Comparison of ENCODE assay signal across 8 mouse cellular contexts in genomic region chr16:10520908-10521614, GRCm38 (mm10). TPM values are rescaled to one million over a fixed set of nuclear protein-coding genes. Genes with fewer than 3 reads are reported as not detected.
DNase-seq lines count a peak whose midpoint lies in the region; ATAC-seq and TF ChIP-seq lines count a peak whose summit lies in the region.

No protein-coding gene starts in this region.

- H3K4me1 ChIP-seq in cortical plate, adult 2 months (ENCODE audit: control insufficient read depth, insufficient read depth, low read length) = no peaks in the 10 kb centered on the region
- H3K4me1 ChIP-seq in intestine, embryonic 16.5 days (ENCODE audit: control insufficient read depth, insufficient read depth, low read length) = no peaks in the 10 kb centered on the region
- H3K4me1 ChIP-seq in limb, embryonic 10.5 days = peaks cover 15% of the 10 kb centered on the region
- no peaks in the 10 kb centered on the region for H3K4me1 ChIP-seq in midbrain, embryonic 16.5 days (ENCODE audit: control insufficient read depth, insufficient read depth, low read length)

- H3K4me2 ChIP-seq in intestine, embryonic 16.5 days (ENCODE audit: low read depth, low read length) = no peak overlapping the region
- no peak overlapping the region for H3K4me2 ChIP-seq in midbrain, embryonic 16.5 days (ENCODE audit: low read length)

- 32% methylated on average over 2 of the region's 2 CpGs for WGBS in intestine, embryonic 16.5 days
- WGBS in limb, embryonic 10.5 days = 48% methylated on average over 2 of the region's 2 CpGs
- 47% methylated on average over 2 of the region's 2 CpGs for WGBS in midbrain, embryonic 16.5 days

- ATAC-seq in intestine, embryonic 16.5 days = peak; percentile 72
- ATAC-seq in midbrain, embryonic 16.5 days = peak; percentile 82

- H3K27ac ChIP-seq in cortical plate, adult 2 months (ENCODE audit: insufficient read depth, low read length) = no peak overlapping the region
- H3K27ac ChIP-seq in intestine, embryonic 16.5 days (ENCODE audit: low read length) = no peak overlapping the region
- H3K27ac ChIP-seq in limb, embryonic 10.5 days = no peak overlapping the region
- H3K27ac ChIP-seq in midbrain, embryonic 16.5 days (ENCODE audit: low read length) = no peak overlapping the region

- TF ChIP-seq POLR2A in cortical plate, adult 2 months (IDR thresholded peaks at IDR 0.05; ENCODE audit: extremely low read depth, insufficient read depth, low read length) = no peak

- no peaks in the 10 kb centered on the region for H3K9me3 ChIP-seq in intestine, embryonic 16.5 days (ENCODE audit: control insufficient read depth, low read length)
- no peaks in the 10 kb centered on the region for H3K9me3 ChIP-seq in limb, embryonic 10.5 days (replicated peaks)
- no peaks in the 10 kb centered on the region for H3K9me3 ChIP-seq in midbrain, embryonic 16.5 days (replicated peaks; ENCODE audit: control insufficient read depth, low read length, poor library complexity, severe bottlenecking)

- no peak overlapping the region for H3K4me3 ChIP-seq in cortical plate, adult 2 months (ENCODE audit: insufficient read depth, low read length)
- H3K4me3 ChIP-seq in intestine, embryonic 16.5 days (ENCODE audit: low read length) = no peak overlapping the region
- no peak overlapping the region for H3K4me3 ChIP-seq in limb, embryonic 10.5 days
- no peak overlapping the region for H3K4me3 ChIP-seq in midbrain, embryonic 16.5 days (ENCODE audit: low read depth, low read length)

- TF ChIP-seq CTCF in cortical plate, adult 2 months (IDR thresholded peaks at IDR 0.05; ENCODE audit: extremely low read depth, insufficient read depth, low read length) = peak; percentile 73

- no peaks in the 10 kb centered on the region for H3K36me3 ChIP-seq in intestine, embryonic 16.5 days (ENCODE audit: control insufficient read depth, insufficient read depth, low read length)
- H3K36me3 ChIP-seq in limb, embryonic 10.5 days = no peaks in the 10 kb centered on the region
- H3K36me3 ChIP-seq in midbrain, embryonic 16.5 days (ENCODE audit: control insufficient read depth, insufficient read depth, low read length) = no peaks in the 10 kb centered on the region
- H3K36me3 ChIP-seq in splenic B cell, adult 2 months (ENCODE audit: control insufficient read depth, insufficient read depth, low read length, poor library complexity, severe bottlenecking) = peaks cover 42% of the 10 kb centered on the region

- H3K27me3 ChIP-seq in intestine, embryonic 16.5 days (replicated peaks; ENCODE audit: control insufficient read depth, insufficient read depth, low read length) = no peaks in the 10 kb centered on the region
- no peaks in the 10 kb centered on the region for H3K27me3 ChIP-seq in limb, embryonic 10.5 days (ENCODE audit: low read depth, poor library complexity, severe bottlenecking)
- H3K27me3 ChIP-seq in midbrain, embryonic 16.5 days (ENCODE audit: control insufficient read depth, insufficient read depth, low read depth, low read length) = no peaks in the 10 kb centered on the region
- H3K27me3 ChIP-seq in splenic B cell, adult 2 months (ENCODE audit: control insufficient read depth, insufficient read depth, low read length, poor library complexity, severe bottlenecking) = no peaks in the 10 kb centered on the region

- no peak overlapping the region for H3K9ac ChIP-seq in intestine, embryonic 16.5 days (ENCODE audit: low read depth, low read length)
- H3K9ac ChIP-seq in midbrain, embryonic 16.5 days (ENCODE audit: low read depth, low read length) = no peak overlapping the region

- peak; percentile 15 to 68 for DNase-seq in urinary bladder, adult 18-20 months (ENCODE audit: low spot score in 2 of 2)
- no peak for DNase-seq in urinary bladder, postnatal 10 days (ENCODE audit: low spot score)
- DNase-seq in gastrocnemius, postnatal 25 days = peak; percentile 30
- peak; percentile 83 for DNase-seq in limb, embryonic 10.5 days (ENCODE audit: low spot score)
- DNase-seq in splenic B cell, adult 2 months (ENCODE audit: low read depth, low spot score) = peak; percentile 86

RNA-seq across cellular contexts. Expression of gene Dexi, which starts 21.8 kb away (rescaled TPM):
- 84.5 and 85.3 TPM in 2 replicates for polyA plus RNA-seq in cortical plate, adult 2 months (2012; rRNA removed)
- total RNA-seq in gastrocnemius, postnatal 25 days (2021) = 10 to 100 TPM; 43.0 to 43.1 TPM
- polyA plus RNA-seq in intestine, embryonic 16.5 days (2015; fragmentation: Nextera tagmentation; extraction: Ambion mirVana) = 2.9 and 6.7 TPM in 2 replicates
- polyA plus RNA-seq in limb, embryonic 10.5 days (2016; fragmentation: Nextera tagmentation; extraction: Ambion mirVana) = 17.4 and 20.5 TPM in 2 replicates
- polyA plus RNA-seq in midbrain, embryonic 16.5 days (2015; fragmentation: Nextera tagmentation; extraction: Ambion mirVana) = 12.7 and 13.3 TPM in 2 replicates

RNA-seq across cellular contexts. Expression of gene Clec16a, which starts 24.1 kb away (rescaled TPM):
- 46.2 and 49.3 TPM in 2 replicates for polyA plus RNA-seq in cortical plate, adult 2 months (2012; rRNA removed)
- 10 to 100 TPM; 51.2 to 62.2 TPM for total RNA-seq in gastrocnemius, postnatal 25 days (2021)
- polyA plus RNA-seq in intestine, embryonic 16.5 days (2015; fragmentation: Nextera tagmentation; extraction: Ambion mirVana) = 22.1 and 24.3 TPM in 2 replicates
- polyA plus RNA-seq in limb, embryonic 10.5 days (2016; fragmentation: Nextera tagmentation; extraction: Ambion mirVana) = 26.8 and 27.0 TPM in 2 replicates
- polyA plus RNA-seq in midbrain, embryonic 16.5 days (2015; fragmentation: Nextera tagmentation; extraction: Ambion mirVana) = 70.0 and 74.0 TPM in 2 replicates

RNA-seq across cellular contexts. Expression of gene Ciita, which starts 41.2 kb away (rescaled TPM):
- 0.06 and 0.08 TPM in 2 replicates for polyA plus RNA-seq in cortical plate, adult 2 months (2012; rRNA removed)
- total RNA-seq in gastrocnemius, postnatal 25 days (2021) = under 1 TPM; 0.11 to 0.13 TPM
- polyA plus RNA-seq in intestine, embryonic 16.5 days (2015; fragmentation: Nextera tagmentation; extraction: Ambion mirVana) = 0.49 and 0.77 TPM in 2 replicates
- polyA plus RNA-seq in limb, embryonic 10.5 days (2016; fragmentation: Nextera tagmentation; extraction: Ambion mirVana) = 0.09 and 0.19 TPM in 2 replicates
- 0.53 and 0.71 TPM in 2 replicates for polyA plus RNA-seq in midbrain, embryonic 16.5 days (2015; fragmentation: Nextera tagmentation; extraction: Ambion mirVana)
